Mouse (Mus musculus) MEL (cell line): ENCODE results near the gene Ifi35. TPM values are rescaled to one million over a fixed set of nuclear protein-coding genes. Genes with fewer than 3 reads are reported as not detected.

ENCODE experiments used
- DNase-seq: peaks from one replicate; pipeline ENCODE4 v3.0.0; 2011; ENCODE audit warnings: low read depth, low spot score
- H3K27ac ChIP-seq: 2 replicates; pipeline ENCODE4 v1.5.1; 2012; ENCODE audit warnings: low read depth, mild to moderate bottlenecking, control low read depth, low read length, moderate library complexity; ENCODE audit not compliant: control insufficient read depth
- H3K27me3 ChIP-seq, 2 experiments: fragments of 150-350 bp in 1 of 2; sonication (generic) in 1 of 2; 2 replicates each; pipeline ENCODE4 v1.6.1; 2012; ENCODE audit warnings: low read length in 2 of 2, mild to moderate bottlenecking in 2 of 2, improper control_type of control experiment in 1 of 2, moderate library complexity in 1 of 2; ENCODE audit not compliant: insufficient read depth in 2 of 2, control insufficient read depth in 1 of 2
- H3K36me3 ChIP-seq, 2 experiments: 2 replicates each; pipeline ENCODE4 v1.6.1; 2012 to 2014; ENCODE audit warnings: low read length in 2 of 2, improper control_type of control experiment in 1 of 2, inconsistent platforms in 1 of 2, mild to moderate bottlenecking in 1 of 2; ENCODE audit not compliant: insufficient read depth in 2 of 2, control insufficient read depth in 1 of 2
- H3K4me1 ChIP-seq, 2 experiments: fragments of 150-350 bp in 1 of 2; sonication (generic) in 1 of 2; 2 replicates each; pipeline ENCODE4 v1.6.1; 2012; ENCODE audit warnings: low read length in 2 of 2, improper control_type of control experiment in 1 of 2, mild to moderate bottlenecking in 1 of 2; ENCODE audit not compliant: insufficient read depth in 2 of 2, control insufficient read depth in 1 of 2
- H3K4me3 ChIP-seq, 2 experiments: fragments of 150-350 bp in 1 of 2; sonication (generic) in 1 of 2; 2 replicates each; pipeline ENCODE4 v1.5.1; 2012; ENCODE audit warnings: low read depth in 2 of 2, low read length in 2 of 2, mild to moderate bottlenecking in 2 of 2, moderate library complexity in 2 of 2, control low read depth in 1 of 2, improper control_type of control experiment in 1 of 2; ENCODE audit not compliant: control insufficient read depth in 1 of 2, insufficient read depth in 1 of 2
- H3K79me2 ChIP-seq: 2 replicates; pipeline ENCODE4 v1.6.1; 2012; ENCODE audit warnings: mild to moderate bottlenecking, low read length, moderate library complexity; ENCODE audit not compliant: control insufficient read depth, poor library complexity, insufficient read depth
- H3K9ac ChIP-seq: 2 replicates; pipeline ENCODE4 v1.6.1; 2012; ENCODE audit warnings: low read depth, mild to moderate bottlenecking, control low read depth, low read length, moderate library complexity; ENCODE audit not compliant: control insufficient read depth, poor library complexity, severe bottlenecking
- H3K9me3 ChIP-seq: fragments of 150-350 bp; sonication (generic); replicated peaks from 2 replicates; pipeline ENCODE4 v1.6.1; 2012; ENCODE audit warnings: mild to moderate bottlenecking, low read length, improper control_type of control experiment, moderate library complexity; ENCODE audit not compliant: insufficient read depth
- BHLHE40 ChIP-seq: IDR thresholded peaks from 2 replicates; pipeline ENCODE4 v1.6.1; 2012; ENCODE audit warnings: low read depth, mild to moderate bottlenecking, inconsistent platforms, low read length, improper control_type of control experiment, borderline replicate concordance
- CHD1 ChIP-seq: IDR thresholded peaks from 2 replicates; pipeline ENCODE4 v1.6.1; 2012; ENCODE audit warnings: low read depth, mild to moderate bottlenecking, inconsistent platforms, low read length, improper control_type of control experiment
- CHD2 ChIP-seq: IDR thresholded peaks from 2 replicates; pipeline ENCODE4 v1.6.1; 2011; ENCODE audit warnings: low read length, improper control_type of control experiment
- CTCF ChIP-seq, 3 experiments: IDR thresholded peaks in 2 of 3; conservative IDR thresholded peaks in 1 of 3; 2 replicates each; pipeline ENCODE4 v1.5.1; 2011 to 2012; ENCODE audit warnings: low read length in 3 of 3, low read depth in 2 of 3, mild to moderate bottlenecking in 2 of 3, improper control_type of control experiment in 1 of 3, inconsistent platforms in 1 of 3, mixed read lengths in 1 of 3, moderate library complexity in 1 of 3; ENCODE audit not compliant: control insufficient read depth in 1 of 3, insufficient read depth in 1 of 3, poor library complexity in 1 of 3, severe bottlenecking in 1 of 3
- ELF1 ChIP-seq: IDR thresholded peaks from 2 replicates; pipeline ENCODE4 v1.6.1; 2014; ENCODE audit warnings: low read depth, mild to moderate bottlenecking, inconsistent platforms, low read length, improper control_type of control experiment, moderate library complexity
- EP300 ChIP-seq, 2 experiments: IDR thresholded peaks; 2 replicates each; pipeline ENCODE4 v1.6.1; 2011; ENCODE audit warnings: improper control_type of control experiment in 2 of 2, low read length in 2 of 2, low read depth in 1 of 2, mild to moderate bottlenecking in 1 of 2
- ETS1 ChIP-seq: IDR thresholded peaks from 2 replicates; pipeline ENCODE4 v1.6.1; 2012; ENCODE audit warnings: low read depth, mild to moderate bottlenecking, inconsistent platforms, low read length, improper control_type of control experiment, moderate library complexity
- GATA1 ChIP-seq: IDR thresholded peaks from 2 replicates; pipeline ENCODE4 v1.6.1; 2011; ENCODE audit warnings: low read depth, low read length, improper control_type of control experiment
- HCFC1 ChIP-seq: IDR thresholded peaks from 2 replicates; pipeline ENCODE4 v1.6.1; 2012; ENCODE audit warnings: low read depth, mild to moderate bottlenecking, inconsistent platforms, low read length, improper control_type of control experiment, moderate library complexity
- JUND ChIP-seq: IDR thresholded peaks from 2 replicates; pipeline ENCODE4 v1.6.1; 2011; ENCODE audit warnings: low read depth, mild to moderate bottlenecking, improper control_type of control experiment, low read length
- KAT2A ChIP-seq: conservative IDR thresholded peaks from 2 replicates; pipeline ENCODE4 v1.6.1; 2012; ENCODE audit warnings: low read depth, low read length, improper control_type of control experiment, inconsistent platforms
- MAFK ChIP-seq: IDR thresholded peaks from 2 replicates; pipeline ENCODE4 v1.6.1; 2011; ENCODE audit warnings: low read depth, mild to moderate bottlenecking, low read length, improper control_type of control experiment, borderline replicate concordance
- MAX ChIP-seq: IDR thresholded peaks from 2 replicates; pipeline ENCODE4 v1.6.1; 2011; ENCODE audit warnings: low read length, improper control_type of control experiment
- MEF2A ChIP-seq: IDR thresholded peaks from 2 replicates; pipeline ENCODE4 v1.6.1; 2014; ENCODE audit warnings: low read depth, mild to moderate bottlenecking, inconsistent platforms, low read length, improper control_type of control experiment; ENCODE audit not compliant: poor library complexity, insufficient replicate concordance, severe bottlenecking; ENCODE audit errors: extremely low read depth
- MYB ChIP-seq: IDR thresholded peaks from 2 replicates; pipeline ENCODE4 v1.6.1; 2011; ENCODE audit warnings: mild to moderate bottlenecking, low read depth, low read length, improper control_type of control experiment
- MYC ChIP-seq: IDR thresholded peaks from 2 replicates; pipeline ENCODE4 v1.6.1; 2011; ENCODE audit warnings: low read depth, mild to moderate bottlenecking, low read length, improper control_type of control experiment, moderate library complexity
- NRF1 ChIP-seq: IDR thresholded peaks from 2 replicates; pipeline ENCODE4 v1.6.1; 2014; ENCODE audit warnings: low read depth, mild to moderate bottlenecking, inconsistent platforms, low read length, improper control_type of control experiment, moderate library complexity; ENCODE audit not compliant: poor library complexity, insufficient read depth, severe bottlenecking
- POLR2AphosphoS5 ChIP-seq: IDR thresholded peaks from 2 replicates; pipeline ENCODE4 v1.6.1; 2012; ENCODE audit warnings: low read depth, borderline replicate concordance, mild to moderate bottlenecking, inconsistent platforms, low read length, moderate library complexity, mixed read lengths
- SIN3A ChIP-seq: IDR thresholded peaks from 2 replicates; pipeline ENCODE4 v1.6.1; 2012; ENCODE audit warnings: low read length, improper control_type of control experiment, inconsistent platforms
- SMC3 ChIP-seq: IDR thresholded peaks from 2 replicates; pipeline ENCODE4 v1.6.1; 2011; ENCODE audit warnings: low read depth, low read length, improper control_type of control experiment
- TBP ChIP-seq: IDR thresholded peaks from 2 replicates; pipeline ENCODE4 v1.8.0; 2011; ENCODE audit warnings: low read depth, low read length, improper control_type of control experiment
- ZC3H11A ChIP-seq: IDR thresholded peaks from 2 replicates; pipeline ENCODE4 v1.6.1; 2012; ENCODE audit warnings: low read depth, mild to moderate bottlenecking, inconsistent platforms, low read length, improper control_type of control experiment
- ZKSCAN1 ChIP-seq: IDR thresholded peaks from 2 replicates; pipeline ENCODE4 v1.6.1; 2012; ENCODE audit warnings: low read depth, mild to moderate bottlenecking, inconsistent platforms, low read length, improper control_type of control experiment, moderate library complexity
- ZMIZ1 ChIP-seq: IDR thresholded peaks from 2 replicates; pipeline ENCODE4 v1.6.1; 2012; ENCODE audit warnings: low read depth, mild to moderate bottlenecking, inconsistent platforms, low read length, improper control_type of control experiment, moderate library complexity
- ZNF384 ChIP-seq: IDR thresholded peaks from 2 replicates; pipeline ENCODE4 v1.6.1; 2012; ENCODE audit warnings: low read depth, mild to moderate bottlenecking, inconsistent platforms, low read length, improper control_type of control experiment
- polyA plus RNA-seq, 2 experiments: library from polyadenylated mRNA; stranded (reverse) in 1 of 2; unstranded in 1 of 2; fragments of >175 nt in 1 of 2; fragments of >200 nt in 1 of 2; gene quantifications; 2 replicates each; pipeline versions ENCODE4 v1.2.1 to v1.2.4; 2012; ENCODE audit warnings: low replicate concordance in 2 of 2, low read depth in 1 of 2; ENCODE audit not compliant: insufficient read length in 2 of 2, insufficient read depth in 1 of 2, missing spikeins in 1 of 2
- total RNA-seq: library from RNA; depleted of rRNA; stranded (reverse); fragments of 300-350 nt; gene quantifications from 2 replicates; pipeline ENCODE4 v1.2.3, GENCODE M21; 2012

The Ifi35 gene
- total and polyA plus RNA-seq, 3 experiments = 35.5 to 146 (median 64.4) TPM

DNA sequence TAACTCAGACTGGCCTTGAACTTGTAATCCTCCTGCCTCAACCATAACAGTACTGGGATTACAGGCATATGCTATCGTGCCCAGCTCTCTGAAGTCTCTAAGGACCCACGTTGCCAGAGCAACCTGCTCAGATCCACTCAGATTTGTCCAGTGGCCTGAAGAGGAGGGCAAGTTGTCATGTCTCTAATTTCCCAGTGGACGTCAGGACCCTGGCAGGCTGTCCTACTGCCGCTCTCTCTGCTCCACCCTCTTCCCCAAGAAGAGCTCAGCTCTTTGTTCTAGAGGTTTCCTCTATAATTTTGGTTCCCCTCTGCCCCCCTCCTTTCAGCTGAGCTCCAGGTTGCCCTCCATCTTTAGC lies 29.0 kb downstream of the Ifi35 start:
- no peak for TF ChIP-seq ZNF384
- TF ChIP-seq ZKSCAN1 = no peak
- no peak for TF ChIP-seq TBP
- TF ChIP-seq, all 39 proteins: peak for 0
- Histone ChIP-seq H3K9me3 (no peaks in the 10 kb centered on the region), H3K9ac (no peak overlapping the region), H3K27me3 (no peaks in the 10 kb centered on the region), H3K4me1 (no peaks in the 10 kb centered on the region), H3K27ac (no peak overlapping the region), H3K79me2 (no peaks in the 10 kb centered on the region), H3K4me3 (no peak overlapping the region), H3K36me3 (no peaks in the 10 kb centered on the region; a peak in 1 of 4 replicates)
- DNase-seq = no peak

- Histone ChIP-seq H3K27ac (no peak overlapping the region), H3K4me1 (no peaks in the 10 kb centered on the region), H3K4me3 (no peak overlapping the region), H3K79me2 (no peaks in the 10 kb centered on the region), H3K36me3 (no peaks in the 10 kb centered on the region; a peak in 1 of 4 replicates), H3K9ac (no peak overlapping the region), H3K9me3 (no peaks in the 10 kb centered on the region), H3K27me3 (no peaks in the 10 kb centered on the region)
- TF ChIP-seq KAT2A = no peak
- no peak for TF ChIP-seq MAX
- TF ChIP-seq ZKSCAN1 = no peak
- TF ChIP-seq ZMIZ1 = no peak
- TF ChIP-seq GATA1 = no peak
- no peak for TF ChIP-seq JUND
- no peak for TF ChIP-seq CTCF (IDR thresholded peaks at IDR 0.05 in 2 of 3, conservative IDR thresholded peaks at IDR 0.05 in 1 of 3; ENCODE audit: control insufficient read depth in 1 of 3, insufficient read depth in 1 of 3, low read depth in 2 of 3, low read length in 3 of 3, poor library complexity in 1 of 3, severe bottlenecking in 1 of 3)
- no peak for TF ChIP-seq MYC
- no peak for TF ChIP-seq ELF1
- TF ChIP-seq MAFK = no peak
- no peak for TF ChIP-seq ZC3H11A
- DNase-seq = no peak
Measured at GRCm38 (mm10) chr11:101477552-101478211, 29.5 kb downstream of the Ifi35 start.

DNA sequence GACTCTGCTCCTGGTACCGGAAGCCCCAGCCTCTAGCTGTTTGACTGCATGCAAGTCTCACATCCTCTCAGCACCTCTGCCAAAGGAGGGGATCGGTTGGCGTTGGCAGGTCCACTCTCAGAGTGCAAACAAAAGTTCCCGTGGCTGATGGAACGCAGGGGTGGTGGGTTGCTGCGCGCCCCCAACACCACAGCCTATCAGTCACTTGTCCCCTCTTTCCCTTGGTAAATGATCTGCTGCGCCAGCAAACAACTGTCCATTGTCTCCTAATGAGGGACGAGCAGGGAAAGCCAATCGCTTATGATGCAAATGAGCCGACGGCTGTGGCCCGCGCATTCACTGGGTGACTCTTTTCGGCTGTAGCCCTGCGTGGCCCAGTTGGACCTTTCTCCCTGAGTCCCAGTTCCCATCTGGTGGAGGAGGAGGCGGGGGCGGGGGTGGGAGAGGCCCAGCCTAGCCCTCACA lies 31.0 kb downstream of the Ifi35 start:
- peaks cover under 1 to 6% of the 10 kb centered on the region in 2 experiments for H3K4me1 ChIP-seq
- TF ChIP-seq ZNF384 = no peak
- TF ChIP-seq BHLHE40 = no peak
- TF ChIP-seq HCFC1 = no peak
- TF ChIP-seq ZMIZ1 = no peak
- no peak for TF ChIP-seq NRF1
- no peak for TF ChIP-seq MEF2A
- TF ChIP-seq SMC3 = no peak
- no peak for TF ChIP-seq ETS1
- TF ChIP-seq SIN3A = no peak
- TF ChIP-seq EP300 (IDR thresholded peaks at IDR 0.05; ENCODE audit: low read depth in 1 of 2, low read length in 2 of 2) = no peak
- TF ChIP-seq CHD1 = no peak
- no peak for TF ChIP-seq MYB
- no peak for TF ChIP-seq KAT2A
- TF ChIP-seq POLR2AphosphoS5 = no peak
- no peak for TF ChIP-seq TBP
- no peak for TF ChIP-seq CHD2
- TF ChIP-seq ZC3H11A = no peak

More for the DNA sequence above, 31.0 kb downstream of the Ifi35 start:
- H3K4me3 ChIP-seq = no peak overlapping the region
- DNase-seq = no peak
- peaks cover 0 to 6% of the 10 kb centered on the region in 2 experiments; a peak in 2 of 4 replicates for H3K36me3 ChIP-seq
- no peak overlapping the region for H3K9ac ChIP-seq
- H3K27me3 ChIP-seq = no peaks in the 10 kb centered on the region
- no peak overlapping the region for H3K27ac ChIP-seq
- H3K79me2 ChIP-seq = no peaks in the 10 kb centered on the region
- H3K9me3 ChIP-seq = no peaks in the 10 kb centered on the region
